Mouse (Mus musculus) testis, adult 2 months (tissue): ENCODE data around the gene Gtf2e1.

Experiments
- CTCF ChIP-seq: fragments of 200-500 bp; IDR thresholded peaks from 2 replicates; pipeline ENCODE4 v1.5.1; 2012; ENCODE audit warnings: low read depth, mild to moderate bottlenecking, inconsistent platforms, low read length, moderate library complexity; ENCODE audit not compliant: control insufficient read depth, insufficient read depth, insufficient replicate concordance
- POLR2A ChIP-seq: fragments of 200-500 bp; IDR thresholded peaks from 2 replicates; pipeline ENCODE4 v1.6.1; 2012; ENCODE audit warnings: low read depth, mild to moderate bottlenecking, inconsistent platforms, low read length, moderate library complexity; ENCODE audit not compliant: control insufficient read depth

GRCm38 (mm10) chr16:37532046-37532445 lies 7.5 kb downstream of the Gtf2e1 start:
- TF ChIP-seq CTCF (no peak), POLR2A (no peak)
